Mouse (Mus musculus): ENCODE data around the gene Dkkl1.

Dkkl1 gene

GRCm38 (mm10) chr7:45229459-45230203 is 17.7 kb upstream of the Dkkl1 start:
- in situ Hi-C loops (cut with MboI, MseI), result no loop called here

GRCm38 (mm10) chr7:45229046-45229445 is 17.1 kb upstream of the Dkkl1 start:
- in situ Hi-C loops (cut with MboI, MseI), result no loop called here

GRCm38 (mm10) chr7:45228548-45228947 is 16.6 kb upstream of the Dkkl1 start:
- in situ Hi-C loops (cut with MboI, MseI), result no loop called here

GRCm38 (mm10) chr7:45226421-45226820 is 14.5 kb upstream of the Dkkl1 start:
- in situ Hi-C loops (cut with MboI, MseI), result no loop called here

GRCm38 (mm10) chr7:45224826-45225225 is 12.9 kb upstream of the Dkkl1 start:
- in situ Hi-C loops (cut with MboI, MseI), result no loop called here

GRCm38 (mm10) chr7:45221680-45222079 is 9.7 kb upstream of the Dkkl1 start:
- in situ Hi-C loops (cut with MboI, MseI), result no loop called here

- in situ Hi-C loops (cut with MboI, MseI), result no loop called here
Observed at GRCm38 (mm10) chr7:45216442-45217183, 4.7 kb upstream of the Dkkl1 start.

- in situ Hi-C loops (cut with MboI, MseI), result no loop called here
Observed at GRCm38 (mm10) chr7:45215673-45216441, 3.9 kb upstream of the Dkkl1 start, which contains the start of gene Tead2. Tead2 (plus strand) TSS chr7:45215753.

GRCm38 (mm10) chr7:45213708-45214107 is 1.8 kb upstream of the Dkkl1 start:
- in situ Hi-C loops (cut with MboI, MseI), result no loop called here

GRCm38 (mm10) chr7:45212356-45212755 is 409 bp upstream of the Dkkl1 start:
- in situ Hi-C loops (cut with MboI, MseI), result no loop called here

GRCm38 (mm10) chr7:45211070-45211469 is 877 bp downstream of the Dkkl1 start:
- in situ Hi-C loops (cut with MboI, MseI), result no loop called here

GRCm38 (mm10) chr7:45208260-45208659 is 3.7 kb downstream of the Dkkl1 start:
- in situ Hi-C loops (cut with MboI, MseI), result no loop called here

GRCm38 (mm10) chr7:45204380-45205143 is 7.4 kb downstream of the Dkkl1 start, which contains the start of gene Ccdc155:
Ccdc155 (minus strand) TSS chr7:45204892.
- in situ Hi-C loops (cut with MboI, MseI), result no loop called here

- in situ Hi-C loops (cut with MboI, MseI), result no loop called here
Observed at GRCm38 (mm10) chr7:45202654-45203053, 9.3 kb downstream of the Dkkl1 start.

- in situ Hi-C loops (cut with MboI, MseI), result no loop called here
Observed at GRCm38 (mm10) chr7:45198961-45199360, 13.0 kb downstream of the Dkkl1 start.

- in situ Hi-C loops (cut with MboI, MseI), result no loop called here
Observed at GRCm38 (mm10) chr7:45198435-45198834, 13.5 kb downstream of the Dkkl1 start.

- in situ Hi-C loops (cut with MboI, MseI), result no loop called here
Observed at GRCm38 (mm10) chr7:45196994-45197393, 15.0 kb downstream of the Dkkl1 start.

- in situ Hi-C loops (cut with MboI, MseI), result no loop called here
Observed at GRCm38 (mm10) chr7:45196176-45196535, 15.8 kb downstream of the Dkkl1 start.

GRCm38 (mm10) chr7:45195341-45196175 is 16.4 kb downstream of the Dkkl1 start:
- in situ Hi-C loops (cut with MboI, MseI), result no loop called here

Measured in T-helper 1 cell (primary cell).